In genomic region chr2:132107611-132108010, GRCm38 (mm10) we compare ENCODE assay signal across 9 mouse cellular contexts. TPM values are rescaled to one million over a fixed set of nuclear protein-coding genes. Genes with fewer than 3 reads are reported as not detected.
DNase-seq lines count a peak whose midpoint lies in the region; ATAC-seq and TF ChIP-seq lines count a peak whose summit lies in the region.
"Had no signal": no experiment of that assay in that cellular context is flagged by ENCODE, and none has a peak within 500 bp of the region (broad histone marks: within the 10 kb centered on the region; RNA-seq: fewer than 3 reads in every experiment).

No protein-coding gene starts in this region.

- no peak overlapping the region for H3K4me3 ChIP-seq in cerebellum, adult 2 months (replicated peaks; ENCODE audit: insufficient read depth, low read depth, low read length)
- H3K4me3 ChIP-seq in neural tube, embryonic 13.5 days: no peak overlapping the region
- H3K4me3 ChIP-seq in small intestine, adult 2 months (ENCODE audit: low read depth, low read length): no peak overlapping the region
- H3K4me3 ChIP-seq: midbrain, embryonic 12.5 days had no signal

- no peaks in the 10 kb centered on the region for H3K36me3 ChIP-seq in neural tube, embryonic 13.5 days
- H3K36me3 ChIP-seq in small intestine, adult 2 months (ENCODE audit: control insufficient read depth, insufficient read depth, low read length): no peaks in the 10 kb centered on the region
- H3K36me3 ChIP-seq: midbrain, embryonic 12.5 days had no signal

- no peaks in the 10 kb centered on the region for H3K27me3 ChIP-seq in cerebellum, adult 2 months (ENCODE audit: control insufficient read depth, insufficient read depth, low read length)
- no peaks in the 10 kb centered on the region for H3K27me3 ChIP-seq in neural tube, embryonic 13.5 days
- H3K27me3 ChIP-seq in small intestine, adult 2 months (ENCODE audit: control insufficient read depth, insufficient read depth, low read length): no peaks in the 10 kb centered on the region
- H3K27me3 ChIP-seq: midbrain, embryonic 12.5 days had no signal

- no peak overlapping the region for H3K9ac ChIP-seq in neural tube, embryonic 13.5 days
- H3K9ac ChIP-seq: midbrain, embryonic 12.5 days had no signal

- peaks cover 14% of the 10 kb centered on the region for H3K4me1 ChIP-seq in cerebellum, adult 2 months (ENCODE audit: control insufficient read depth, insufficient read depth, low read length)
- H3K4me1 ChIP-seq in neural tube, embryonic 13.5 days (replicated peaks): peaks cover 42% of the 10 kb centered on the region
- H3K4me1 ChIP-seq in small intestine, adult 2 months (ENCODE audit: control insufficient read depth, insufficient read depth, insufficient read length, low read length): peaks cover 9% of the 10 kb centered on the region

- ATAC-seq in neural tube, embryonic 13.5 days (ENCODE audit: low read depth): no peak

- WGBS in cerebellum, adult 2 months: 15% methylated on average over 9 of the region's 9 CpGs
- WGBS in neural tube, embryonic 13.5 days: 49% methylated on average over 9 of the region's 9 CpGs
- 66% methylated on average over 9 of the region's 9 CpGs for WGBS in small intestine, adult 2 months

- TF ChIP-seq POLR2A in cerebellum, adult 2 months (IDR thresholded peaks at IDR 0.05; ENCODE audit: borderline replicate concordance, insufficient read depth, low read length): no peak
- no peak for TF ChIP-seq POLR2A in small intestine, adult 2 months (IDR thresholded peaks at IDR 0.05; ENCODE audit: low read depth, low read length)

- peak; percentile 54 to 65 for DNase-seq in cerebellum, adult 2 months
- DNase-seq in cerebellum, adult 11 months: no peak
- DNase-seq in neural tube, embryonic 10.5 days (ENCODE audit: extremely low spot score, low spot score): no peak
- peak; percentile 73 to 75 for DNase-seq in kidney, postnatal 36 days
- DNase-seq in urinary bladder, postnatal 14 days (ENCODE audit: low spot score): no peak
- no peak for DNase-seq in spleen, postnatal 10 days (ENCODE audit: low spot score in 2 of 2)

- no peak overlapping the region for H3K4me2 ChIP-seq in neural tube, embryonic 13.5 days
- H3K4me2 ChIP-seq: midbrain, embryonic 12.5 days had no signal

- H3K27ac ChIP-seq in cerebellum, adult 2 months (ENCODE audit: insufficient read depth, low read length): no peak overlapping the region
- peak overlapping the region; percentile 15; the same call in 1 of the 2 replicates for H3K27ac ChIP-seq in neural tube, embryonic 13.5 days (replicated peaks)
- H3K27ac ChIP-seq in small intestine, adult 2 months (ENCODE audit: insufficient read depth, low read depth, low read length): 0 out of 2 replicates have a peak overlapping the region, but pooled peaks have one; percentile 40
- H3K27ac ChIP-seq: midbrain, embryonic 12.5 days had no signal

- no peak for TF ChIP-seq CTCF in cerebellum, adult 2 months (IDR thresholded peaks at IDR 0.05; ENCODE audit: borderline replicate concordance, insufficient read depth, low read depth, low read length)
- TF ChIP-seq CTCF in small intestine, adult 2 months (IDR thresholded peaks at IDR 0.05; ENCODE audit: extremely low read depth, insufficient read length, insufficient replicate concordance, low read depth, low read length): no peak

- H3K9me3 ChIP-seq in neural tube, embryonic 13.5 days: no peaks in the 10 kb centered on the region
- H3K9me3 ChIP-seq: midbrain, embryonic 12.5 days had no signal

RNA-seq across cellular contexts. Expression of gene Slc23a2, which starts 37.3 kb away (rescaled TPM):
- 68.6 and 76.9 TPM in 2 replicates for polyA plus RNA-seq in cerebellum, adult 2 months (2012; rRNA removed)
- 23.8 and 28.6 TPM in 2 replicates for polyA plus RNA-seq in neural tube, embryonic 13.5 days (2015; fragmentation: Nextera tagmentation; extraction: Ambion mirVana)
- polyA plus RNA-seq in small intestine, adult 2 months (2012; rRNA removed): 16.9 and 18.5 TPM in 2 replicates

Comparison
In these comparisons a context has a peak if more than half of its experiments do, and no peak if none do; other contexts are left out.
1. DNase-seq: peak in cerebellum, adult 2 months (2 of 2) and kidney, postnatal 36 days (2 of 2); none in cerebellum, adult 11 months (single experiment), neural tube, embryonic 10.5 days (single experiment), urinary bladder, postnatal 14 days (single experiment) and spleen, postnatal 10 days (0 of 2).